Mouse (Mus musculus): ENCODE measurements around the gene Iah1. TPM values are rescaled to one million over a fixed set of nuclear protein-coding genes. Genes with fewer than 3 reads are reported as not detected.

Gene Iah1
- polyA plus RNA-seq, 1 experiment from 2014 or later: 58.8 TPM

DNA sequence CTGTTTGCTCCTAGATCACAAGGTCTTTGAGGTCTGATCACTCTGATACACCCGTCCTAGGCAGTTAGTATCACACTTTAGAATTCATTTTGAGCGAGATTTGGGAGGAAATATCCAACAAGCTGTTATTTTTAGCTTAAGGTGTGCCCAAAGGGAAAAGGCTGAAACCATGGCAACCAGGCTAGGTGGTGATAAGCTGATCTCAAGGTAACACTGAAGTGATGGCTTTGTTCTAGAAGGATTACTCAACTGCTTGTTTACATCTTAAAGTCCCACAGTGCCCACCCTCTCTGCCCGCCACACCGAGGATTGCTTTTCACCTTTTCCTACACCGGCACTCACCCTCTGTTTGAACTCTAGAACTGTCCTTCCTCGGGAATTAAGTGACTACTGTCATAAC is 26.5 kb upstream of the Iah1 start:
- H3K9ac ChIP-seq: no peak overlapping the region
- no peaks in the 10 kb centered on the region for H3K27me3 ChIP-seq (replicated peaks)
- H3K4me1 ChIP-seq (replicated peaks): peaks cover 15% of the 10 kb centered on the region
- H3K27ac ChIP-seq: no peak overlapping the region
- no peak overlapping the region for H3K4me2 ChIP-seq (replicated peaks)
- H3K9me3 ChIP-seq: no peaks in the 10 kb centered on the region
- ATAC-seq: no peak
- peaks cover 24% of the 10 kb centered on the region for H3K36me3 ChIP-seq
- no peak overlapping the region for H3K4me3 ChIP-seq (replicated peaks)
- 67% methylated on average over 6 of the region's 6 CpGs for WGBS

DNA sequence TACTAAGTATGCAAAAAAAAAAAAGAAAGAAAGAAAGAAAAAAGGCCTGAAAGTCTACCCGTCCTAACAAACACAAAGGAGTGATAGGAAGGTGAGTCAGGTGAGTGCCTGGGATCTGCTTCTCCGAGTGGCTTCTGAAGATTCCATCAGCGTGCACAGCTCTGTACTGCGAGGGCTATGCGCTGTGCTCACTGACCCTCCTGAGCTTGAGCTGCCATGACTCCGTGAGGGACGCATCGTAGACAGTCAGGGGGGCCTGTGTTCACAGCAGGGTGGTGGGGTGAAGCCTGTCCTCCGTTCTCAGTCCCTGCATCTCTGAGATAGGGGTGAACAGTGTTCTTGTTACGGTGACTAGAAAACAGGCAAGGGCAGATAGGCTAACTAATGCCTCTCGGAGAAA is 17.3 kb upstream of the Iah1 start:
- ATAC-seq: no peak
- no peaks in the 10 kb centered on the region for H3K27me3 ChIP-seq (replicated peaks)
- H3K4me1 ChIP-seq (replicated peaks): 0 out of 2 replicates have a peak, but pooled peaks cover 2% of the 10 kb centered on the region
- no peak overlapping the region for H3K27ac ChIP-seq
- H3K9ac ChIP-seq: no peak overlapping the region
- 95% methylated on average over 11 of the region's 11 CpGs for WGBS
- H3K36me3 ChIP-seq: peaks cover 38% of the 10 kb centered on the region
- no peak overlapping the region for H3K4me2 ChIP-seq (replicated peaks)
- no peaks in the 10 kb centered on the region for H3K9me3 ChIP-seq
- H3K4me3 ChIP-seq (replicated peaks): no peak overlapping the region

GRCm38 (mm10) chr12:21301324-21301723 is 14.9 kb upstream of the Iah1 start:
- Histone ChIP-seq H3K9me3 (no peaks in the 10 kb centered on the region), H3K27me3 (replicated peaks) (no peaks in the 10 kb centered on the region), H3K4me2 (replicated peaks) (no peak overlapping the region), H3K4me3 (replicated peaks) (no peak overlapping the region), H3K27ac (no peak overlapping the region), H3K9ac (no peak overlapping the region), H3K4me1 (replicated peaks) (0 out of 2 replicates have a peak, but pooled peaks cover 2% of the 10 kb centered on the region), H3K36me3 (peaks cover 27% of the 10 kb centered on the region)
- WGBS: 82% methylated on average over 7 of the region's 7 CpGs
- ATAC-seq: no peak

DNA sequence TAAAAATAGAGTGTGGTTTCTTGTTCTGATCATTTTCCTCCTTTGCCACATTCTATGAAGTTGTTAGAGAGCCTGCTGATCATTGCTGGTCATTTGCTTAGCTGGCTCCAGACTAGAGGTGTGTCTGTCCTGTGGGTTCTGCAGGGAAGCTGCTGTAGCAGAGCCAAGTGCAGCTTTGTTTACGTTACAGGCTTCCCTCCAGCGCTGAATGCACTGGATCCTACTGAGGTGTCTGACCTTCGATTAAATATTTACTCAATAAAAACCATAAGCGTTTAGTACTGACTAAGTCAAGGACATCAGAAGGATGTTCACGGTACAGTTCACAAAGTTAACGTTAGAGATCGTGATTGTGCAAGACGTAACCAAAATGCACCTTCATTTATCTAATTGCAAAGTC is 14.3 kb upstream of the Iah1 start:
- Histone ChIP-seq H3K4me2 (replicated peaks) (no peak overlapping the region), H3K9me3 (no peaks in the 10 kb centered on the region), H3K9ac (no peak overlapping the region), H3K27ac (no peak overlapping the region), H3K36me3 (peaks cover 28% of the 10 kb centered on the region), H3K4me3 (replicated peaks) (no peak overlapping the region), H3K4me1 (replicated peaks) (0 out of 2 replicates have a peak, but pooled peaks cover 2% of the 10 kb centered on the region), H3K27me3 (replicated peaks) (no peaks in the 10 kb centered on the region)
- 30% methylated on average over 8 of the region's 8 CpGs for WGBS
- ATAC-seq: peak; percentile 55; the same call in 1 of the 2 replicates

- Histone ChIP-seq H3K36me3 (peaks cover 26% of the 10 kb centered on the region), H3K27ac (no peak overlapping the region), H3K9me3 (no peaks in the 10 kb centered on the region), H3K27me3 (replicated peaks) (no peaks in the 10 kb centered on the region), H3K4me1 (replicated peaks) (0 out of 2 replicates have a peak, but pooled peaks cover 2% of the 10 kb centered on the region), H3K9ac (no peak overlapping the region), H3K4me3 (replicated peaks) (no peak overlapping the region), H3K4me2 (replicated peaks) (no peak overlapping the region)
- ATAC-seq: peak; percentile 73
- WGBS: 43% methylated on average over 5 of the region's 5 CpGs
Observed at GRCm38 (mm10) chr12:21302361-21302783, 13.8 kb upstream of the Iah1 start.

GRCm38 (mm10) chr12:21305741-21306140 is 10.4 kb upstream of the Iah1 start:
- Histone ChIP-seq H3K4me3 (replicated peaks) (no peak overlapping the region), H3K27me3 (replicated peaks) (no peaks in the 10 kb centered on the region), H3K27ac (no peak overlapping the region), H3K4me2 (replicated peaks) (no peak overlapping the region), H3K36me3 (peaks cover 25% of the 10 kb centered on the region), H3K4me1 (replicated peaks) (0 out of 2 replicates have a peak, but pooled peaks cover 2% of the 10 kb centered on the region), H3K9me3 (no peaks in the 10 kb centered on the region), H3K9ac (no peak overlapping the region)
- WGBS: 95% methylated on average over 4 of the region's 4 CpGs
- no peak for ATAC-seq

GRCm38 (mm10) chr12:21306721-21307120 is 9.5 kb upstream of the Iah1 start:
- H3K9me3 ChIP-seq: no peaks in the 10 kb centered on the region
- H3K4me2 ChIP-seq (replicated peaks): no peak overlapping the region
- peaks cover 31% of the 10 kb centered on the region for H3K36me3 ChIP-seq
- H3K27ac ChIP-seq: no peak overlapping the region
- H3K27me3 ChIP-seq (replicated peaks): no peaks in the 10 kb centered on the region
- no peak for ATAC-seq
- no peak overlapping the region for H3K9ac ChIP-seq
- H3K4me1 ChIP-seq (replicated peaks): 0 out of 2 replicates have a peak, but pooled peaks cover 2% of the 10 kb centered on the region
- 86% methylated on average over 4 of the region's 4 CpGs for WGBS
- no peak overlapping the region for H3K4me3 ChIP-seq (replicated peaks)

- Histone ChIP-seq H3K9ac (no peak overlapping the region), H3K9me3 (no peaks in the 10 kb centered on the region), H3K4me3 (replicated peaks) (no peak overlapping the region), H3K27ac (no peak overlapping the region), H3K36me3 (peaks cover 36% of the 10 kb centered on the region), H3K4me1 (replicated peaks) (0 out of 2 replicates have a peak, but pooled peaks cover 5% of the 10 kb centered on the region), H3K27me3 (replicated peaks) (no peaks in the 10 kb centered on the region), H3K4me2 (replicated peaks) (no peak overlapping the region)
- ATAC-seq: no peak
- 88% methylated on average over 5 of the region's 5 CpGs for WGBS
Observed at GRCm38 (mm10) chr12:21312201-21312600, 4.0 kb upstream of the Iah1 start.

GRCm38 (mm10) chr12:21316869-21317265 is 678 bp downstream of the Iah1 start:
- 0 out of 2 replicates have a peak, but pooled peaks cover 7% of the 10 kb centered on the region for H3K4me1 ChIP-seq (replicated peaks)
- 0 out of 2 replicates have a peak, but pooled peaks have one; percentile 16 for ATAC-seq
- H3K36me3 ChIP-seq: peaks cover 17% of the 10 kb centered on the region
- peak overlapping the region; percentile 72 for H3K4me2 ChIP-seq (replicated peaks)
- WGBS: 35% methylated on average over 7 of the region's 7 CpGs
- H3K9me3 ChIP-seq: no peaks in the 10 kb centered on the region
- H3K9ac ChIP-seq: peak overlapping the region; percentile 72
- peak overlapping the region; percentile 70 for H3K4me3 ChIP-seq (replicated peaks)
- H3K27ac ChIP-seq: no peak overlapping the region
- H3K27me3 ChIP-seq (replicated peaks): no peaks in the 10 kb centered on the region

DNA sequence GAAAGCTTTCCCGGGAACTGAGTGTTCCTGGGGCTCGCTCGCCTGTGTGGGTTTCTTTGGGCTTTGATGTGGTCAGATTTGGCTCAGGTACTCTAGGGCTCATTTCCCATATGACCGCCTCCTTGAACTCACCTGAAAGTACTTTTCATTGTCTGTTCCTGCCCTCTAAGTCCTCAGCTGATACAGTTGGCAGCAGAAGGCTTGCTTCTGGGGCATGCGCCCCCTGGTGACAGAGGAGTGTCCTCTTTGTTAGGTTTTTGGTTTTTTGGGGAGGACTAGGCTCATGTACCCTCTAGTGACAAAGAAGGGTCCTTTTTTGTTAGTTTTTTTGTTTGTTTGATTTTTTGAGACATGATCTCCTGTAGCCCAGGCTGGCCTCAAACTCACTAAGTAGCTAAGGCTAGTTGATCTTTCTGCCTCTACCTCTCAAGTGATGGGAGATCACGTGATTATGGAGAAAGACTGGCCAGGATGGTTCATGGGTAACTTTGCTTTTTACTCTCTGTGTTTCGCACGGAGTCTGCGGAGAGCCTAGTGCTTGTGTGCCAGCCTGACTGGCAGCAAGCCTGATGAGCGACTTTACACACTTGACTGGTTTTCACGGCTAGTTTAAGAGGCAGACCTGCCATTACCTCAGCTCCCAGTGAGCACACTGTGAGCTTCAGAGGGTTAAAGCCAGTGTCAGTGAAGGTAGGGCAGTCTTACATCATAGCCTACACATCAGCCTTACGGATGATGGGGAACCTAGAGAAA is 2.1 kb downstream of the Iah1 start:
- H3K27me3 ChIP-seq (replicated peaks): no peaks in the 10 kb centered on the region
- H3K4me2 ChIP-seq (replicated peaks): no peak overlapping the region
- WGBS: 84% methylated on average over 12 of the region's 12 CpGs
- H3K9me3 ChIP-seq: no peaks in the 10 kb centered on the region
- no peak for ATAC-seq
- H3K4me1 ChIP-seq (replicated peaks): 0 out of 2 replicates have a peak, but pooled peaks cover 7% of the 10 kb centered on the region
- no peak overlapping the region for H3K27ac ChIP-seq
- H3K4me3 ChIP-seq (replicated peaks): no peak overlapping the region
- peaks cover 13% of the 10 kb centered on the region for H3K36me3 ChIP-seq
- no peak overlapping the region for H3K9ac ChIP-seq

GRCm38 (mm10) chr12:21320317-21320716 is 4.1 kb downstream of the Iah1 start:
- Histone ChIP-seq H3K4me2 (replicated peaks) (no peak overlapping the region), H3K4me3 (replicated peaks) (no peak overlapping the region), H3K27me3 (replicated peaks) (no peaks in the 10 kb centered on the region), H3K36me3 (peaks cover 6% of the 10 kb centered on the region), H3K9me3 (no peaks in the 10 kb centered on the region), H3K27ac (no peak overlapping the region), H3K9ac (no peak overlapping the region), H3K4me1 (replicated peaks) (0 out of 2 replicates have a peak, but pooled peaks cover 7% of the 10 kb centered on the region)
- 85% methylated on average over 4 of the region's 4 CpGs for WGBS
- ATAC-seq: no peak

DNA sequence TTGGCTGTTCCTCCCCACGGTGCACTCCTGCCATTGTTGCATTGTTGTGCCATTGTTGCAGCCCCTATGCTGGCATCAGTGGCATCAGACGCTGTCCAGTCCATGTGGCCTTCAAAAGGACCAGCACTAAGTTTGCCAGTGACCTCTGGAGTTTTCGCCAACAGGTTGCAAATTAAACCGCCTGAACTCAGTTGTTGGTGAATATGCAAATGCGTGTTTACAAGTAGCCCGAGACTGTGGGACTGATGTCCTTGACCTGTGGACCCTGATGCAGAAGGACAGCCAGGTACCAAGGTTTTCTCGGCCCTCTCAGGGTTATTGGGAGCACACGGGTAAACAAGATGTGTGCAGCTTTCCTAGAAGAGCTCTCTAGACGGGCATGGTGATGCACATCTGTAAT is 5.0 kb downstream of the Iah1 start:
- peaks cover 6% of the 10 kb centered on the region for H3K36me3 ChIP-seq
- no peaks in the 10 kb centered on the region for H3K27me3 ChIP-seq (replicated peaks)
- H3K4me2 ChIP-seq (replicated peaks): no peak overlapping the region
- no peak overlapping the region for H3K9ac ChIP-seq
- WGBS: 77% methylated on average over 9 of the region's 9 CpGs
- H3K9me3 ChIP-seq: no peaks in the 10 kb centered on the region
- no peak overlapping the region for H3K27ac ChIP-seq
- H3K4me1 ChIP-seq (replicated peaks): 0 out of 2 replicates have a peak, but pooled peaks cover 4% of the 10 kb centered on the region
- ATAC-seq: no peak
- no peak overlapping the region for H3K4me3 ChIP-seq (replicated peaks)

GRCm38 (mm10) chr12:21322296-21322695 is 6.1 kb downstream of the Iah1 start:
- no peaks in the 10 kb centered on the region for H3K9me3 ChIP-seq
- 0 out of 2 replicates have a peak, but pooled peaks cover under 1% of the 10 kb centered on the region for H3K4me1 ChIP-seq (replicated peaks)
- ATAC-seq: no peak
- WGBS: 81% methylated on average over 4 of the region's 4 CpGs
- H3K27ac ChIP-seq: no peak overlapping the region
- H3K9ac ChIP-seq: no peak overlapping the region
- H3K4me2 ChIP-seq (replicated peaks): no peak overlapping the region
- H3K36me3 ChIP-seq: peaks cover 6% of the 10 kb centered on the region
- H3K4me3 ChIP-seq (replicated peaks): no peak overlapping the region
- H3K27me3 ChIP-seq (replicated peaks): no peaks in the 10 kb centered on the region

Data from intestine, embryonic 15.5 days (tissue).